11 mouse cellular contexts compared by ENCODE assay signal in genomic region chr4:32508996-32509395, GRCm38 (mm10).
DNase-seq lines count a peak whose midpoint lies in the region; ATAC-seq lines count a peak whose summit lies in the region.
"Had no signal": no experiment of that assay in that cellular context is flagged by ENCODE, and none has a peak within 500 bp of the region (broad histone marks: within the 10 kb centered on the region; RNA-seq: fewer than 3 reads in every experiment).

No protein-coding gene starts in this region.

- H3K4me3 ChIP-seq in forebrain, embryonic 14.5 days (ENCODE audit: low read depth, low read length) = no peak overlapping the region
- H3K4me3 ChIP-seq in limb, embryonic 12.5 days (replicated peaks) = no peak overlapping the region
- H3K4me3 ChIP-seq: neural tube, embryonic 12.5 days; stomach, embryonic 15.5 days had no signal

- H3K27ac ChIP-seq in forebrain, embryonic 14.5 days (ENCODE audit: low read depth, low read length) = peak overlapping the region; percentile 76
- H3K27ac ChIP-seq in limb, embryonic 12.5 days = peak overlapping the region; percentile 83
- H3K27ac ChIP-seq: neural tube, embryonic 12.5 days; stomach, embryonic 15.5 days had no signal

- intact Hi-C loops in heart, postnatal 36 days (cut with DNase I) = loop anchor here (2.0 to 5.0 kb wide), 3 partner anchors 64 to 206 kb away; no protein-coding TSS in a partner anchor

- peaks cover under 1% of the 10 kb centered on the region; the same call in 1 of the 2 replicates for H3K36me3 ChIP-seq in forebrain, embryonic 14.5 days (ENCODE audit: control insufficient read depth, insufficient read depth, low read length)
- no peaks in the 10 kb centered on the region for H3K36me3 ChIP-seq in limb, embryonic 12.5 days
- H3K36me3 ChIP-seq: stomach, embryonic 15.5 days had no signal

- 6% methylated on average over 8 of the region's 8 CpGs for WGBS in forebrain, embryonic 14.5 days
- 37% methylated on average over 8 of the region's 8 CpGs for WGBS in limb, embryonic 12.5 days

- peak; percentile 62 for ATAC-seq in forebrain, embryonic 14.5 days
- no peak for ATAC-seq in limb, embryonic 12.5 days (ENCODE audit: insufficient number of reproducible peaks, insufficient read depth, low FRiP score, low TSS enrichment, low read depth)

- H3K9me3 ChIP-seq in forebrain, embryonic 14.5 days (replicated peaks; ENCODE audit: control insufficient read depth, low read length) = no peaks in the 10 kb centered on the region
- no peaks in the 10 kb centered on the region for H3K9me3 ChIP-seq in limb, embryonic 12.5 days
- H3K9me3 ChIP-seq: neural tube, embryonic 12.5 days; stomach, embryonic 15.5 days had no signal

- H3K9ac ChIP-seq in forebrain, embryonic 14.5 days (ENCODE audit: low read length) = peak overlapping the region; percentile 35; the same call in 1 of the 2 replicates
- H3K9ac ChIP-seq in limb, embryonic 12.5 days (replicated peaks) = no peak overlapping the region
- H3K9ac ChIP-seq: neural tube, embryonic 12.5 days; stomach, embryonic 15.5 days had no signal

- H3K4me2 ChIP-seq in forebrain, embryonic 14.5 days (ENCODE audit: low read length) = peak overlapping the region; percentile 25; the same call in 1 of the 2 replicates
- peak overlapping the region; percentile 22 for H3K4me2 ChIP-seq in limb, embryonic 12.5 days
- H3K4me2 ChIP-seq: neural tube, embryonic 12.5 days; stomach, embryonic 15.5 days had no signal

- DNase-seq in heart, adult 11 months = peak; percentile 91
- no peak for DNase-seq in heart, postnatal 36 days
- DNase-seq in Muller cell, postnatal 12 days (ENCODE audit: inconsistent ontology term) = peak; percentile 59
- DNase-seq in forebrain, embryonic 14.5 days (ENCODE audit: low spot score) = peak; percentile 80
- no peak for DNase-seq in spleen, adult 18-20 months
- DNase-seq in urinary bladder, postnatal 14 days (ENCODE audit: low spot score) = no peak
- DNase-seq in left cerebral cortex, adult 8-10 months (ENCODE audit: low spot score in 2 of 2) = no peak
- DNase-seq: kidney, postnatal 25 days had no signal

- H3K4me1 ChIP-seq in forebrain, embryonic 14.5 days (ENCODE audit: control insufficient read depth, insufficient read depth, low read length) = peaks cover 41% of the 10 kb centered on the region
- H3K4me1 ChIP-seq in limb, embryonic 12.5 days (replicated peaks) = peaks cover 42% of the 10 kb centered on the region
- H3K4me1 ChIP-seq: stomach, embryonic 15.5 days had no signal

- H3K27me3 ChIP-seq in forebrain, embryonic 14.5 days (replicated peaks; ENCODE audit: control insufficient read depth, insufficient read depth, low read length) = no peaks in the 10 kb centered on the region
- no peaks in the 10 kb centered on the region for H3K27me3 ChIP-seq in limb, embryonic 12.5 days
- H3K27me3 ChIP-seq: neural tube, embryonic 12.5 days; stomach, embryonic 15.5 days had no signal

Comparison
In these comparisons a context has a peak if more than half of its experiments do, and no peak if none do; other contexts are left out.
1. DNase-seq: peak in heart, adult 11 months (single experiment), Muller cell, postnatal 12 days (single experiment) and forebrain, embryonic 14.5 days (single experiment); none in heart, postnatal 36 days (0 of 2), spleen, adult 18-20 months (0 of 2), urinary bladder, postnatal 14 days (single experiment) and left cerebral cortex, adult 8-10 months (0 of 2).